Mouse (Mus musculus): ENCODE results near the gene Nppa.

DNA sequence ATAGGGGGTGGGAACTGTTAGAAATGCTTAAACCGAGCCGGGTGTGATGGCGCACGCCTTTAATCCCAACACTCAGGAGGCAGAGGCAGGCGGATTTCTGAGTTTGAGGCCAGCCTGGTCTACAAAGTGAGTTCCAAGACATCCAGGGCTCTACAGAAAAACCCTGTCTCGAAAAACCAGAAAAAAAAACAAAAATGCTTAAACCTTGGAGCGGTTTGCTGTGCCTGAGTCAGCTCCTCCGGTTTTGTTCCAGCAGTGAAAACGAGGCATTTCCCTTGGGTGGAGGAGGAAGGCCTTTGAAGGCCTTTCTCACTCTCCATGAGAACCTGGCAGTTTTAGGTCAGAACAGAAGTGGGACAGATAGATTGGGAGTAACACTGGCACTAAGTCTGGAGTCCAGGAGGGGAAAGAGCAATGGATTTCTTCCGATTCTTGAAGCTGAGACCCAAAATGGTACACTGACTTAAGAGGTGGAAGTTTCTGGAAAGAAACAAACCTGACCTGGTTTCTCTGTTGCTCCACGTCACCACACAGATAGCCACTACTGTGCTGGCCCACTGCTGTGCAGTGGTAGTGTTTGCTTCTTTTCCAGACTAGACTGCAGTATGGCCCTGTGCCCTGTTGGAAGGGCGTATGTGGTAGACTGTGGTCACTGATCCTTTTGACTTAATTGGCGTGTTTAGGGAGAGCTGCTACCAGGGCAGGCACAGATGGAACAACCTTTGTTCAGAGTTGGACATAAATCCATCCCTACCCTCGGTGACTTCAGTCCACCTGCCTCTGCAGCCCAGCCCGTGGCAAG lies 39.7 kb downstream of the Nppa start:
- TF ChIP-seq POLR2A (IDR thresholded peaks at IDR 0.05; ENCODE audit: borderline replicate concordance, low read depth, low read length) (no peak), CTCF (IDR thresholded peaks at IDR 0.05; ENCODE audit: low read depth, low read length) (no peak)
